Mouse (Mus musculus) midbrain, embryonic 12.5 days (tissue): ENCODE measurements around the gene Dmpk. TPM values are rescaled to one million over a fixed set of nuclear protein-coding genes. Genes with fewer than 3 reads are reported as not detected.
"Not testable (repeated sequence)": the region's sequence is repeated elsewhere in the genome, so short reads cannot be mapped to it uniquely, and the experiment has no call there.

Experiments used
- ATAC-seq: fragments of 200-750 bp; cut with Nextera tagmentation; 2 replicates; pipeline ENCODE4 v1.8.0; 2017; ENCODE audit warnings: low read depth, moderate TSS enrichment, moderate library complexity; ENCODE audit not compliant: low FRiP score
- H3K27ac ChIP-seq: fragments of 300-500 bp; sonication (generic); replicated peaks from 2 replicates; pipeline ENCODE4 v1.5.1; 2016; ENCODE audit warnings: mild to moderate bottlenecking
- H3K27me3 ChIP-seq: fragments of 300-500 bp; sonication (generic); 2 replicates; pipeline ENCODE4 v1.6.1; 2016; ENCODE audit warnings: mild to moderate bottlenecking
- H3K36me3 ChIP-seq: fragments of 300-500 bp; sonication (generic); 2 replicates; pipeline ENCODE4 v1.6.1; 2016
- H3K4me1 ChIP-seq: fragments of 300-500 bp; sonication (generic); 2 replicates; pipeline ENCODE4 v1.6.1; 2016
- H3K4me2 ChIP-seq: fragments of 300-500 bp; sonication (generic); replicated peaks from 2 replicates; pipeline ENCODE4 v1.6.1; 2016; ENCODE audit warnings: mild to moderate bottlenecking, moderate library complexity
- H3K4me3 ChIP-seq: fragments of 300-500 bp; sonication (generic); 2 replicates; pipeline ENCODE4 v1.5.1; 2016; ENCODE audit warnings: mild to moderate bottlenecking
- H3K9ac ChIP-seq: fragments of 300-500 bp; sonication (generic); replicated peaks from 2 replicates; pipeline ENCODE4 v1.6.1; 2016; ENCODE audit warnings: mild to moderate bottlenecking, moderate library complexity
- H3K9me3 ChIP-seq: fragments of 300-500 bp; sonication (generic); 2 replicates; pipeline ENCODE4 v1.6.1; 2016; ENCODE audit warnings: mild to moderate bottlenecking
- WGBS: fragments of 180-500 bp; shearing (Covaris S2); methylation state at CpG from one replicate; pipeline ENCODE4 v1.1.7; 2016; 5-methylcytosine and 5-hydroxymethylcytosine counted together
- polyA plus RNA-seq: library from polyadenylated mRNA; unstranded; fragments of >200 nt; fragmentation: Nextera tagmentation; extraction: Ambion mirVana; gene quantifications from 2 replicates; pipeline ENCODE4 v1.2.1, GENCODE M21; 2016

Dmpk gene
- polyA plus RNA-seq, 1 experiment from 2014 or later = 11.7 TPM

DNA sequence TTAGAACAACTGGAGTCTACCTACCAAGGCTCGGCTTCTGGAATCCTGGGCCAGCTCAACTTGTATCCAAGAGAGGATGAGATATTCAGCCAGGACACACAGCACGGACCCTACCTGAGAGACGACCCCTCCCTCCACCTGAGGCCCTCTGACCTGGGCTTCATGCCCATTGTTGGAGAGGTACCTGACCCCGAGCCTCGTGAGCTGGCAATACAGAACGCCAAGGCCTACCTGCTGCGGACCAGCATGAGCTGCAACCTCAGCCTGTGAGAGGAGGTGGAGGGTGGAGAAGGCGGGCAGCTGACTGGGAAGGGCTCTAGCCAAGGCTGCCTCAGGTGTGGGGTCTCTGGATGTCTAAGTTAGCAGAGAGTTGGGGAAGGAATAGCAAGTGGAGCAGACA is 28.5 kb upstream of the Dmpk start:
- H3K9ac ChIP-seq = no peak overlapping the region
- 0 out of 2 replicates have a peak, but pooled peaks have one; percentile 5 for ATAC-seq
- WGBS = 96% methylated on average over 8 of the region's 8 CpGs
- no peak overlapping the region for H3K4me3 ChIP-seq
- no peak overlapping the region for H3K4me2 ChIP-seq
- no peaks in the 10 kb centered on the region for H3K27me3 ChIP-seq
- peaks cover 12% of the 10 kb centered on the region for H3K4me1 ChIP-seq
- no peaks in the 10 kb centered on the region for H3K9me3 ChIP-seq
- H3K36me3 ChIP-seq = peaks cover 32% of the 10 kb centered on the region
- H3K27ac ChIP-seq = no peak overlapping the region

DNA sequence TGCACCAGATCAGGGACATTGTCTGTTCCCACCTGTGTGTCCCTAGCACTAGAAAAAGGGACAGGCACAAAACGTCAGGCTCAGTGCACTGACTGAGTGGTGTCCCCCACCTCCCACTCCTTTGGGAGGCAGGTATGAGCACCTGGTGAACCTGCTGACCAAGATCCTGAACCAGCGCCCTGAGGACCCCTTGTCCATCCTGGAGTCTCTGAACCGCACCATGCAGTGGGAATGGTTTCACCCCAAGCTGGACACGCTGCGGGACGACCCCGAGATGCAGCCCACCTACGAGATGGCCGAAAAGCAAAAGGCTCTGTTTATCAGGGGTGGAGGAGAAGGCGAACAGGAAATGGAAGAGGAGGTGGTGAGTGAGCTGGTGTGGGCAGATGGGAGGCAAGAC is 26.2 kb upstream of the Dmpk start:
- H3K27me3 ChIP-seq = no peaks in the 10 kb centered on the region
- no peak overlapping the region for H3K4me2 ChIP-seq
- H3K9ac ChIP-seq = no peak overlapping the region
- peaks cover 9% of the 10 kb centered on the region for H3K36me3 ChIP-seq
- no peaks in the 10 kb centered on the region for H3K9me3 ChIP-seq
- H3K4me3 ChIP-seq = no peak overlapping the region
- no peak for ATAC-seq
- no peak overlapping the region for H3K27ac ChIP-seq
- peaks cover 12% of the 10 kb centered on the region for H3K4me1 ChIP-seq
- WGBS = 88% methylated on average over 10 of the region's 10 CpGs

DNA sequence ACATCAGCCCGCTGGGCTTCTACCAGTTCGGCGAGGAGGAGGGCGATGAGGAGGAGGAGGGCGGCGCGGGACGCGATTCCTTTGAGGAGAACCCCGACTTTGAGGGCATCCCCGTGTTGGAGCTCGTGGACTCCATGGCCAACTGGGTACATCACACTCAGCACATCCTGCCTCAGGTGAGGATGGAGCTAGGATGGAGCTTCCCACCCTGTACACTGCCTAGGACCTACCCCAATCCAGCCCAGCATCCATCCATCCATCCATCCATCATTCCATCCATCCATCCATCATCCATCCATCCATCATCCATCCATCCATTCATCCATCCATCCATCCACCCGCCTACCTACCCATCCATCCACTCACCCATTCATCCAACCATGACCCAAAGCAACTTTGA is 17.8 kb upstream of the Dmpk start:
- no peak for ATAC-seq
- Histone ChIP-seq H3K4me3 (0 out of 2 replicates have a peak overlapping the region, but pooled peaks have one; percentile 10), H3K9me3 (no peaks in the 10 kb centered on the region), H3K36me3 (no peaks in the 10 kb centered on the region), H3K4me2 (no peak overlapping the region), H3K27ac (no peak overlapping the region), H3K27me3 (peaks cover 37% of the 10 kb centered on the region), H3K4me1 (no peaks in the 10 kb centered on the region), H3K9ac (no peak overlapping the region)
- 53% methylated on average over 13 of the region's 13 CpGs for WGBS

DNA sequence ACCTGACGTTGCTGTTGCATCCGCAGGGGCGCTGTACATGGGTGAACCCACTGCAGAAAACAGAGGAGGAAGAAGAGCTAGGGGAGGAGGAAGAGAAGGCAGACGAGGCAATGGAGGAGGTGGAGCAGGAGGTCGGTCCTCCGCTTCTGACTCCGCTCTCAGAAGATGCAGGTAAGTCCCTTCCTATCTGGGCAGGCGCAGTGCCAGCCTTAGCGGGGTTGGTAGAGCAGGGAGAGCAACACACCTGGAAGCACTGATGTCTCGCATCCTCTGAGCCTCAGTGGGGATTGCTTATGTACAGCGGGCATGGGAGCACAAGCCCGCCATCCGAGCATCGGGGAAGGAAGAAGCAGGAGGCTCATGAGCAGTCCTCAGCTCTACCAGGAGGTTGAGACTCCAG is 16.6 kb upstream of the Dmpk start:
- H3K4me2 ChIP-seq = no peak overlapping the region
- no peaks in the 10 kb centered on the region for H3K9me3 ChIP-seq
- 41% methylated on average over 14 of the region's 14 CpGs for WGBS
- no peak overlapping the region for H3K9ac ChIP-seq
- H3K27ac ChIP-seq = no peak overlapping the region
- no peak overlapping the region for H3K4me3 ChIP-seq
- H3K27me3 ChIP-seq = peaks cover 37% of the 10 kb centered on the region
- ATAC-seq = no peak
- no peaks in the 10 kb centered on the region for H3K4me1 ChIP-seq
- H3K36me3 ChIP-seq = no peaks in the 10 kb centered on the region

DNA sequence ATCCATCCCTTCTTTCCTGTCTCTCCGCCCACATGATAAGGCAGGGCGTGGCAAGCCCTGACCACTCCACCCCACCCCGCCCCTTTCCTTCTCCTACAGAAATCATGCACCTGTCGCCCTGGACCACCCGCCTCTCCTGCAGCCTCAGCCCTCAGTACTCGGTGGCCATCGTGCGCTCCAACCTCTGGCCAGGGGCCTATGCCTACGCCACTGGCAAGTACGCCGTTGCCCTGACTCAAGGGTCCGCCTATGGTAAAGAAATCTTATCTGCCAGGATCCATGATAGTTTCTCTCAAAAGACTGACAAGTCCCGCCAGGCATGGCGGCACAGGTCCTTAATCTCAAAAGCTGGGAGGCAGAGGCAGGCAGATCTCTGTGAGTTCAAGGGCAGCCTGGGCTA is 15.7 kb upstream of the Dmpk start:
- Histone ChIP-seq H3K36me3 (no peaks in the 10 kb centered on the region), H3K4me3 (no peak overlapping the region), H3K4me2 (no peak overlapping the region), H3K9me3 (no peaks in the 10 kb centered on the region), H3K9ac (no peak overlapping the region), H3K4me1 (no peaks in the 10 kb centered on the region), H3K27me3 (peaks cover 37% of the 10 kb centered on the region), H3K27ac (no peak overlapping the region)
- no peak for ATAC-seq
- WGBS = 76% methylated on average over 11 of the region's 14 CpGs

DNA sequence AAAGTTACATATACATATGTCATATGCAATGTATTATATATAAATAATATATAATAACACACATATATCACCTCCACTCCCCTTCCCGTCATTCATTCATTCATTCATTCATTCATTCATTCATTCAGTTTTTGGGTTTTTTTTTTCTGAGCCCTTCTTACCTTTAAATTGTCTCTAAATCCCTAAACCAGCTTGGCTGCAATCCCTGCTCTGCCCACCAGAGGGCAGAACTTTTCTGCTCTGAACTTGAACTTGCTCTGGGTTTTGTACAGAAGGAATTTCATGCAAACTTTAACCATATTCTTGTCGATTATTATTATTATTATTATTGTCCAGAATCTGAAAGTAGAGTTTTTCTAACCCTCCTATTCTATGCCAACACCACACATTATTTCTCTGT is 14.9 kb upstream of the Dmpk start:
- H3K4me1 ChIP-seq = no peaks in the 10 kb centered on the region
- H3K9me3 ChIP-seq = no peaks in the 10 kb centered on the region
- ATAC-seq = no peak
- no peaks in the 10 kb centered on the region for H3K36me3 ChIP-seq
- H3K4me2 ChIP-seq = no peak overlapping the region
- 13% methylated on average over 2 of the region's 2 CpGs for WGBS
- H3K9ac ChIP-seq = no peak overlapping the region
- H3K27me3 ChIP-seq = peaks cover 37% of the 10 kb centered on the region
- H3K27ac ChIP-seq = no peak overlapping the region
- H3K4me3 ChIP-seq = no peak overlapping the region

DNA sequence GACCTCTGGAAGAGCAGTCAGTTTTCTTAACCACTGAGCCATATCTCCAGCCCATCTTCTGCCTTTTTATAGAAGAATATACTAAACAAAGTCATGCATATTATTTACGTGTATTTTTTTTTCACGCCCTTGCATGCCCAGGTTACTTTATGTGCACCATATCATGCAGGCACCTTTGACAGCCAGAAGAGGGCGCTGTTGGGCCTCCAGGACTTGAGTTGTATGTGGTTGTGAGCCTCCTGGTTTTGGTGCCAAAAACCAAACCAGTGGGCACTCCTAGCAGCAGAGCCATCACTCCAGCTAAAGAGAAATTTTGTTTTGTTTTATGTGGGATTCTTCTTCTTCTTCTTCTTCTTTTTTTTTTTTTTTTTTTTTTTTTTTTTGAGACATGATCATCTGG is 14.1 kb upstream of the Dmpk start:
- H3K27ac ChIP-seq = no peak overlapping the region
- H3K4me2 ChIP-seq = no peak overlapping the region
- no peaks in the 10 kb centered on the region for H3K4me1 ChIP-seq
- no peaks in the 10 kb centered on the region for H3K9me3 ChIP-seq
- H3K27me3 ChIP-seq = peaks cover 33% of the 10 kb centered on the region
- no peak for ATAC-seq
- H3K36me3 ChIP-seq = no peaks in the 10 kb centered on the region
- no peak overlapping the region for H3K9ac ChIP-seq
- 45% methylated on average over 3 of the region's 3 CpGs for WGBS
- no peak overlapping the region for H3K4me3 ChIP-seq

DNA sequence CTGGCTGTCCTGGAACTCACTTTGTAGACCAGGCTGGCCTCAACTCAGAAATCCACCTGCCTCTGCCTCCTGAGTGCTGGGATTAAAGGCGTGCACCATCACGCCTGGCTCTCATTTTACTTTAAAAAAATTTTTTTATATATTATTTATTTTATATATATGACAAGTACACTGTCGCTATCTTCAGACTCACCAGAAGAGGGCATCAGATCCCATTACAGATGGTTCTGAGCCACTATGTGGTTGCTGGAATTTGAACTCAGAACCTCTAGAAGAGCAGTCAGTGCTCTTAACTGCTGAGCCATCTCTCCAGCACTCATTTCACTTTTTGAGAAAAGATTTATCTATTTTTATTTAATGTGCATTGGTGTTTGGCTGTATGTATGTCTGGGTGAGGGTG is 12.6 kb upstream of the Dmpk start:
- H3K27ac ChIP-seq, H3K9me3 ChIP-seq, H3K4me2 ChIP-seq, H3K9ac ChIP-seq, ATAC-seq, H3K36me3 ChIP-seq, H3K4me1 ChIP-seq, H3K4me3 ChIP-seq: not testable (repeated sequence)
- H3K27me3 ChIP-seq = peaks cover 17% of the 10 kb centered on the region
- 62% methylated on average over 3 of the region's 3 CpGs for WGBS

DNA sequence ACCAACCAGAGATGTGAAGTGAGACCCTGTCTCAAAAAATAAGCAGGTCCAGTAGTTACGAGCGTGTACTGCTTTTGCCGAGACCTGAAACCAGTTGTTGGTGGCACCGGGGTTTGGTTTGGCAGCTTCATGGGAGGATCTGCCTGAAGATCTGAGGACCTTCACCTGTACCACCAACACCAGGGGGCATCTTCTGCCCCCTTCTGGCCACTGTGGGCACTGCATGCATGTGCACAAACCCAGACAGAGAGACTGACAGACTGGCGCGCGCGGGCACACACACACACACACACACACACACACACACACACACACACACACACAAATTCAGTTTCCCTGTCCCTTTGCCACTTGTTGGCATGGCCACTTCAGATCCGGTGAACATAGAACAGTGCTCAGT is 10.1 kb upstream of the Dmpk start:
- ATAC-seq = no peak
- no peak overlapping the region for H3K4me3 ChIP-seq
- H3K36me3 ChIP-seq = peaks cover 10% of the 10 kb centered on the region
- no peak overlapping the region for H3K27ac ChIP-seq
- no peaks in the 10 kb centered on the region for H3K9me3 ChIP-seq
- H3K4me1 ChIP-seq = peaks cover 18% of the 10 kb centered on the region
- H3K4me2 ChIP-seq = no peak overlapping the region
- WGBS = 84% methylated on average over 9 of the region's 9 CpGs
- H3K9ac ChIP-seq = no peak overlapping the region
- H3K27me3 ChIP-seq = 0 out of 2 replicates have a peak, but pooled peaks cover 3% of the 10 kb centered on the region

DNA sequence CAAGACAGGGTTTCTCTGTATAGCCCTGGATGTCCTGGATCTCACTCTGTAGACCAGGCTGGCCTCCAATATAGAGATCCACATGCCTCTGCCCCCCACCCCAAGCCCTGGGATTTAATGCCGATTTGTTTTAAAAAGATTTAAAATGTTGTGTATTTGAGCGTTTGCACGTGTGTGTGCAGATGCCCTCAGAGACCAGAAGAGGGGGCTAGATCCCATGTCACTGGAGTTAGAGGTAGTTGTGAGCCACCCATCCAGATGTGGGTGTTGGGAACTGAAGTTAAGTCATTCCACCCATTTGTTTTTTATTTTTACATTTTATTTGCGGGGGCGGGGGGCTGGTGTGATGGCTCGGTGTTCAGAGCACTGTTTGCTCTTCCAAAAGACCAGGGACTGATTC is 9.2 kb upstream of the Dmpk start:
- 95% methylated on average over 6 of the region's 6 CpGs for WGBS
- Histone ChIP-seq H3K4me3 (no peak overlapping the region), H3K27me3 (0 out of 2 replicates have a peak, but pooled peaks cover 3% of the 10 kb centered on the region), H3K9me3 (no peaks in the 10 kb centered on the region), H3K4me2 (no peak overlapping the region), H3K36me3 (peaks cover 20% of the 10 kb centered on the region), H3K4me1 (peaks cover 18% of the 10 kb centered on the region), H3K9ac (no peak overlapping the region), H3K27ac (no peak overlapping the region)
- no peak for ATAC-seq

DNA sequence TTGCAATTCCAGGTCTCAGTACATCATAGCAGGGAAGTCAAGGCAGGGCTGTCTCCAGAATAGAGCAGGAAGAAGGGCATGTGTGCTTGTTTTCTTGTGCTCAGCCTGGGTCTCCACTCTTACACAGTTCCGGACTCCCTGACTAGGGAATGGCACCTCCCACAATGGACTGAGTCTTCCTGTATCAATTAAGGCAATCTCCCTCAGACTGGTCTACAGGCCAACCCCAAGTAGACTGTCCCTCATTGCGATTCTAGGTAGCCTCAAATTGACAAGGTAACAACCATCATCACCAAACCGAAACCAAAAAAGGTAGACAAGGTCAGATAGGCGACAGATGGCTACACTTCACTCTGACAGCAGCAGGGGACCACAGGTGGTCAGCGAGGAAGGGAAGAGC is 8.4 kb upstream of the Dmpk start:
- H3K9ac ChIP-seq = no peak overlapping the region
- H3K4me1 ChIP-seq = peaks cover 18% of the 10 kb centered on the region
- peak overlapping the region; percentile 52; the same call in 1 of the 2 replicates for H3K27ac ChIP-seq
- 0 out of 2 replicates have a peak, but pooled peaks cover 2% of the 10 kb centered on the region for H3K27me3 ChIP-seq
- H3K36me3 ChIP-seq = peaks cover 27% of the 10 kb centered on the region
- ATAC-seq = no peak
- H3K9me3 ChIP-seq = no peaks in the 10 kb centered on the region
- peak overlapping the region; percentile 97 for H3K4me3 ChIP-seq
- 60% methylated on average over 5 of the region's 5 CpGs for WGBS
- peak overlapping the region; percentile 58 for H3K4me2 ChIP-seq

DNA sequence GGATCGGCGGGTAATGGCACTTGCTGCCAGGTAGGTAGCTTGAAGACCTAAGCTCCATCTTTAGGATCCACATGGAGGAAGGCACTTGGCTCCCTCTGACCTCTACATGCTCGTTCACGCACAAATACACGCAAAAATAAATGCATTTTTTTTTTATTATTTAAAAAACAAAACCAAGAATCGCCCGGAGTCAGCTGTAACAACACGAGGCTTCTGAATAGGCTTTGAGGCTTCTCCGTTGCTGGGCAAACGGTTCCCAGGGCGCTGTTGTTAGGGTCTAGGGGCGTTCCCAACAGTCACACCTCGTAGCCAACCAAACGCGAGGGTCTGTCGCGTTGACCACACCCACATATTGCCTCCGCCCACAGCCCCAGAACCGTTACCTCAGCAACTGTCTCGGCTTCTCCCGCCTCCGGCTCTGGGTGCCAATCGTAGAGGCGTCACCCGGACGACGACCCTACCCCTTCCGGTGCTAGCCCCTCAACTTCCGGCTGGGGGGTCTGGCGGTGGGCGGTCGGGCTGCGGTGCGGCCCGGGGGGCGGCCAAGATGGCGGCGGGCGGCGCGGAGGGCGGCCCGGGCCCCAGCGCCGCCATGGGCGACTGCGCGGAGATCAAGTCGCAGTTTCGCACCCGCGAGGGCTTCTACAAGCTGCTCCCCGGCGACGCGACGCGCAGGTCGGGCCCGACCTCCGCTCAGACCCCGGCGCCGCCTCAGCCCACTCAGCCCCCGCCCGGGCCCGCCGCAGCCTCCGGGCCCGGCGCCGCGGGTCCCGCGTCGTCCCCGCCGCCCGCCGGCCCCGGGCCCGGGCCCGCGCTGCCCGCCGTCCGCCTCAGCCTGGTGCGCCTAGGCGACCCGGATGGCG is 7.7 kb upstream of the Dmpk start, which contains the start of gene Dmwd:
Dmwd (plus strand) TSS at position 505 of the 863 bp plus-strand sequence.
- no peaks in the 10 kb centered on the region for H3K9me3 ChIP-seq

More for the DNA sequence above, 7.7 kb upstream of the Dmpk start, which contains the start of gene Dmwd:
- Histone ChIP-seq H3K27me3 (no peaks in the 10 kb centered on the region), H3K27ac (peak within 1 kb of the TSS; percentile 74), H3K4me1 (peaks cover 18% of the 10 kb centered on the region), H3K9ac (peak within 1 kb of the TSS; percentile 98), H3K4me3 (peak within 1 kb of the TSS; percentile 97), H3K4me2 (peak within 1 kb of the TSS; percentile 95), H3K36me3 (peaks cover 35% of the 10 kb centered on the region)
- 1% methylated on average over 59 of the region's 91 CpGs for WGBS
- peak; percentile 99 for ATAC-seq
